ENCODE assay signal across 27 mouse cellular contexts in the genomic region with DNA sequence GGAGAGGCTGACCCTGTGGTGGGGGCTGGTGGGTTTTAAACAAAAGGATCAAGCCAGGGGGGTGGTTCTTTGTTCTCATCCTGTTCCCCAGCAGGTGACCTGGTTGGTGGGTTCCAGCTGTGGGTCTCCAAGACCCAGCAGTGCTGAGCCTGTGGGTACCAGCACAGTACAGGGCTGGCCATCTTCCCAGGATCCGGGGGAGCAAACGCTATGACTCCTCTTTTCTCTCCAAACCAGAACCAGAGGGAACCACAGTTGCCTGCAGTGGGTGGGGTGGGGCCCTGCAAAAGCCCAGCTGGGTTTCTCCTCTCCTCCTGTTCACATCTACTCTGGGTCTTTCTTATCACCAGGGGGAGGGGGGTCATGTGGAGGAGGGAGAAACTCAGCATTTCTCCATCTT.
DNase-seq lines count a peak whose midpoint lies in the region.
"Had no signal": no experiment of that assay in that cellular context is flagged by ENCODE, and none has a peak within 500 bp of the region (broad histone marks: within the 10 kb centered on the region; RNA-seq: fewer than 3 reads in every experiment).

No protein-coding gene starts in this region.

- no peak overlapping the region for H3K27ac ChIP-seq in heart, embryonic 10.5 days
- H3K27ac ChIP-seq: embryonic facial prominence, embryonic 10.5 days; embryonic facial prominence, embryonic 13.5 days; forebrain, embryonic 12.5 days; forebrain, embryonic 15.5 days; heart, embryonic 15.5 days; hindbrain, embryonic 10.5 days; hindbrain, embryonic 13.5 days had no signal

- intact Hi-C loops in left cerebral cortex, postnatal 14 days (cut with DNase I) = no loop called here

- no peaks in the 10 kb centered on the region for H3K9me3 ChIP-seq in heart, embryonic 10.5 days
- H3K9me3 ChIP-seq: embryonic facial prominence, embryonic 10.5 days; embryonic facial prominence, embryonic 13.5 days; forebrain, embryonic 12.5 days; forebrain, embryonic 15.5 days; heart, embryonic 12.5 days; heart, embryonic 15.5 days; hindbrain, embryonic 10.5 days; hindbrain, embryonic 13.5 days had no signal

- no peaks in the 10 kb centered on the region for H3K36me3 ChIP-seq in heart, embryonic 10.5 days
- H3K36me3 ChIP-seq: embryonic facial prominence, embryonic 10.5 days; embryonic facial prominence, embryonic 13.5 days; forebrain, embryonic 12.5 days; forebrain, embryonic 15.5 days; heart, embryonic 12.5 days; heart, embryonic 15.5 days; hindbrain, embryonic 10.5 days; hindbrain, embryonic 13.5 days had no signal

- 19% methylated on average over 2 of the region's 2 CpGs for WGBS in heart, embryonic 10.5 days

- no peaks in the 10 kb centered on the region; the same call in 1 of the 2 replicates for H3K27me3 ChIP-seq in heart, embryonic 10.5 days (ENCODE audit: insufficient read depth, poor library complexity, severe bottlenecking)
- H3K27me3 ChIP-seq: embryonic facial prominence, embryonic 13.5 days; forebrain, embryonic 12.5 days; forebrain, embryonic 15.5 days; heart, embryonic 12.5 days; heart, embryonic 15.5 days; hindbrain, embryonic 13.5 days had no signal

- DNase-seq in heart, adult 11 months = peak; percentile 46
- DNase-seq in heart, embryonic 10.5 days (ENCODE audit: low spot score) = no peak
- DNase-seq in right cerebral cortex, adult 18-20 months = peak; percentile 60
- no peak for DNase-seq in right cerebral cortex, postnatal 4 days
- peak; percentile 37 to 55 for DNase-seq in left cerebral cortex, postnatal 14 days (ENCODE audit: low spot score in 2 of 2)
- DNase-seq in right cerebral cortex, postnatal 14 days = peak; percentile 29
- no peak for DNase-seq in MN1 (ENCODE audit: low spot score)
- no peak for DNase-seq in cerebellum, adult 11 months
- DNase-seq: adrenal gland, adult 8-10 months; adrenal gland, postnatal 25 days; cerebellum, adult 2 months; cerebellum, postnatal 10 days; cerebellum, postnatal 36 days; embryo, embryonic 11 days; gastrocnemius, postnatal 10 days; gastrocnemius, postnatal 36 days; heart, postnatal 10 days; heart, postnatal 36 days had no signal

- H3K4me1 ChIP-seq in heart, embryonic 10.5 days = no peaks in the 10 kb centered on the region
- H3K4me1 ChIP-seq: embryonic facial prominence, embryonic 10.5 days; embryonic facial prominence, embryonic 13.5 days; forebrain, embryonic 12.5 days; forebrain, embryonic 15.5 days; heart, embryonic 12.5 days; hindbrain, embryonic 10.5 days; hindbrain, embryonic 13.5 days had no signal

- no peak overlapping the region for H3K4me3 ChIP-seq in heart, embryonic 10.5 days
- H3K4me3 ChIP-seq: embryonic facial prominence, embryonic 10.5 days; embryonic facial prominence, embryonic 13.5 days; erythroblast, embryonic 14.5 days; forebrain, embryonic 12.5 days; forebrain, embryonic 15.5 days; heart, embryonic 12.5 days; heart, embryonic 15.5 days; hindbrain, embryonic 10.5 days; hindbrain, embryonic 13.5 days had no signal

Comparison
In these comparisons a context has a peak if more than half of its experiments do, and no peak if none do; other contexts are left out.
1. DNase-seq: peak in heart, adult 11 months (single experiment), right cerebral cortex, adult 18-20 months (single experiment), left cerebral cortex, postnatal 14 days (2 of 2) and right cerebral cortex, postnatal 14 days (single experiment); none in heart, embryonic 10.5 days (single experiment), right cerebral cortex, postnatal 4 days (single experiment), MN1 (single experiment) and cerebellum, adult 11 months (single experiment).